Mouse (Mus musculus): ENCODE data around the gene Col27a1.
A peak's percentile ranks its signal among the peaks of the same experiment; 100 is the strongest.

DNA sequence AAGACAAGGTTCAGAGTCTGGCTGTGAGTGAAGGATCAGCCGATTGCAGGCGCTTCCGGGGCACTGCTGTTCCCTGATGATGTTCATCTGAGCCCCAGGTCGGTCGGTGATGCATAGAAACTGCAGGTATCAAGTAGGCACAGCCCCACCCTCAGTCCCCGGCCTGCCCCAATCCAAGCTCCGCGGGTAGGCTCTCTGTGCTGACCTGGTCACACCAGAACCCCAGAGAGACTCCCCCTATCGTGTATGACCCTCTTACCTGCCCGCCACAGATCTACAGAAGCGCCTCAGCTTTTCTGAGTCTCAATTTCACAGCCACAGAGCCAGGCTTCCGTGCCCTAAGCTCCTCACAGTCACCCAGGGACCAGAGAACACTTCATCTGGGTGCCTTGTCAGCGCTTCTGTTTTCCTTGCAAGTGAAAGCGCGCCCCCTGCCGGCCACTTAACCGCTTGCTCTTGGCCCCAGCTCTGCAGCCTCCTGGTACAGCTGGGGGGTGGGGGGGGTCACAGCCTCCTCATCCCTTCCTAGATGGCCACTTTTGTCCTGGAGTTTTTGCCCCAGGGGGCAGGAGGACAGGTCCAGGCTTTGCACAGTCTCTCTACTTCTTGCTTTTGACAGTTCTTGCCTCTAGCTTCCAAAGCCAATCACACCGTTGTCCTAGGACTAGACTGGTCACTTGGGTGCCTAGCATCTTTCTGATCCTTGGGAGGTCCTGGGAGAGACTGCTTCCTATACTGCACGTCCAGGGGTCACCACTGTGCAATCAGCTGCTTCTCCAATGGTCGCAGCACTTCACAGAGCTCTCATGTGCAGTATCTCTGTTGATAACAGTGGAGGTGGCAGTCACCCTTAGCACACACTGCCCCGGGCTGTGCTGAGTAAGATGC lies 93.6 kb downstream of the Col27a1 start:
- TF ChIP-seq EP300 (IDR thresholded peaks at IDR 0.05; ENCODE audit: low read depth) (no peak), CTCF (IDR thresholded peaks at IDR 0.05; ENCODE audit: low read depth) (peak; percentile 87)

All from liver, embryonic 14.5 days (tissue).